Mouse (Mus musculus) limb, embryonic 10.5 days (tissue): ENCODE results near the gene Fabp6. TPM values are rescaled to one million over a fixed set of nuclear protein-coding genes. Genes with fewer than 3 reads are reported as not detected.

Source experiments
- DNase-seq: peaks from one replicate; pipeline ENCODE4 v3.0.0-alpha.2; 2017; ENCODE audit warnings: low spot score
- H3K27ac ChIP-seq: fragments of 300-500 bp; sonication (generic); 2 replicates; pipeline ENCODE4 v1.5.1; 2016; ENCODE audit warnings: mild to moderate bottlenecking
- H3K27me3 ChIP-seq: fragments of 300-500 bp; sonication (generic); 2 replicates; pipeline ENCODE4 v1.6.1; 2016; ENCODE audit warnings: low read depth, mild to moderate bottlenecking; ENCODE audit not compliant: poor library complexity, severe bottlenecking
- H3K36me3 ChIP-seq: fragments of 300-500 bp; sonication (generic); 2 replicates; pipeline ENCODE4 v1.6.1; 2016; ENCODE audit warnings: mild to moderate bottlenecking, moderate library complexity
- H3K4me1 ChIP-seq: fragments of 300-500 bp; sonication (generic); 2 replicates; pipeline ENCODE4 v1.6.1; 2016
- H3K4me3 ChIP-seq: fragments of 300-500 bp; sonication (generic); 2 replicates; pipeline ENCODE4 v1.5.1; 2016; ENCODE audit warnings: mild to moderate bottlenecking, moderate library complexity
- H3K9me3 ChIP-seq: fragments of 300-500 bp; sonication (generic); replicated peaks from 2 replicates; pipeline ENCODE4 v1.6.1; 2016; ENCODE audit warnings: mild to moderate bottlenecking
- WGBS: fragments of 180-500 bp; shearing (Covaris S2); methylation state at CpG from one replicate; pipeline ENCODE4 v1.1.7; 2016; 5-methylcytosine and 5-hydroxymethylcytosine counted together
- polyA plus RNA-seq: library from polyadenylated mRNA; unstranded; fragments of >200 nt; fragmentation: Nextera tagmentation; extraction: Ambion mirVana; gene quantifications from 2 replicates; pipeline ENCODE4 v1.2.1, GENCODE M21; 2016

The Fabp6 gene
- polyA plus RNA-seq, 1 experiment from 2014 or later, result not detected

GRCm38 (mm10) chr11:43552675-43553074 lies 48.7 kb downstream of the Fabp6 start:
- H3K36me3 ChIP-seq, result peaks cover 36% of the 10 kb centered on the region
- no peaks in the 10 kb centered on the region for H3K9me3 ChIP-seq
- WGBS, result 64% methylated on average over 6 of the region's 6 CpGs
- H3K27me3 ChIP-seq, result no peaks in the 10 kb centered on the region
- H3K27ac ChIP-seq, result no peak overlapping the region
- H3K4me1 ChIP-seq, result peaks cover 42% of the 10 kb centered on the region
- DNase-seq, result no peak
- H3K4me3 ChIP-seq, result no peak overlapping the region

- Histone ChIP-seq H3K4me1 (peaks cover 50% of the 10 kb centered on the region), H3K27me3 (no peaks in the 10 kb centered on the region), H3K9me3 (no peaks in the 10 kb centered on the region), H3K4me3 (no peak overlapping the region), H3K36me3 (peaks cover 34% of the 10 kb centered on the region), H3K27ac (no peak overlapping the region)
- 81% methylated on average over 3 of the region's 3 CpGs for WGBS
- DNase-seq, result no peak
Observed at GRCm38 (mm10) chr11:43551756-43552155, 49.6 kb downstream of the Fabp6 start.

DNA sequence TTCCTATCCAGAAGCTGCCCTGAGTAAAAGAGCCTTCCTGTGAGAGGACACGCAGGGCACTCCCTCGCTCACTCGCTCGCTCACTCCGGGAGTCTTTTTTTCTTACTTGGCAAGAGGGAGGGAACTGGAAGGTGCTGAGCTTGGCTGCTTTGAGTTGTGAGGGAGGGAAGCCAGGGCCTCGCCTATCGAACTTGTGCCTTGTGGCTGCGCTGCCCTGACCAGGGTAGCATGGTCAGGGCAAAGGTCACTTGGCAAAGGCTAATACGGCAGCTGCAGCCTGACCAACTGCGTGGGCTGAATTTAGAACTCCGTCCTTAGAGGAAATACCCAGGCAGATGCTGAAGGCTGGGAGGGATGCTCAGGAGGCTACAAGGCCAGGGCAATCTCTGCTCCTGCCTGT lies 51.6 kb downstream of the Fabp6 start:
- peak overlapping the region; percentile 54; the same call in 1 of the 2 replicates for H3K27ac ChIP-seq
- DNase-seq, result no peak
- WGBS, result 51% methylated on average over 11 of the region's 11 CpGs
- no peak overlapping the region for H3K4me3 ChIP-seq
- H3K27me3 ChIP-seq, result no peaks in the 10 kb centered on the region
- no peaks in the 10 kb centered on the region for H3K9me3 ChIP-seq
- peaks cover 64% of the 10 kb centered on the region for H3K4me1 ChIP-seq
- H3K36me3 ChIP-seq, result peaks cover 40% of the 10 kb centered on the region

- H3K9me3 ChIP-seq, result no peaks in the 10 kb centered on the region
- WGBS, result 78% methylated on average over 12 of the region's 12 CpGs
- peak overlapping the region; percentile 89 for H3K27ac ChIP-seq
- H3K4me1 ChIP-seq, result peaks cover 64% of the 10 kb centered on the region
- no peak for DNase-seq
- H3K27me3 ChIP-seq, result no peaks in the 10 kb centered on the region
- no peak overlapping the region for H3K4me3 ChIP-seq
- H3K36me3 ChIP-seq, result peaks cover 40% of the 10 kb centered on the region
Observed at GRCm38 (mm10) chr11:43548657-43549435, 52.5 kb downstream of the Fabp6 start.

- H3K4me3 ChIP-seq, result 0 out of 2 replicates have a peak overlapping the region, but pooled peaks have one; percentile 7
- H3K27ac ChIP-seq, result peak overlapping the region; percentile 89
- H3K4me1 ChIP-seq, result peaks cover 64% of the 10 kb centered on the region
- peak; percentile 74 for DNase-seq
- WGBS, result 12% methylated on average over 7 of the region's 7 CpGs
- H3K27me3 ChIP-seq, result no peaks in the 10 kb centered on the region
- H3K9me3 ChIP-seq, result no peaks in the 10 kb centered on the region
- peaks cover 47% of the 10 kb centered on the region for H3K36me3 ChIP-seq
Observed at GRCm38 (mm10) chr11:43548148-43548547, 53.2 kb downstream of the Fabp6 start.

GRCm38 (mm10) chr11:43546678-43547077 lies 54.7 kb downstream of the Fabp6 start:
- WGBS, result 81% methylated on average over 4 of the region's 4 CpGs
- H3K9me3 ChIP-seq, result no peaks in the 10 kb centered on the region
- no peak overlapping the region for H3K27ac ChIP-seq
- peaks cover 55% of the 10 kb centered on the region for H3K4me1 ChIP-seq
- peaks cover 60% of the 10 kb centered on the region for H3K36me3 ChIP-seq
- no peaks in the 10 kb centered on the region for H3K27me3 ChIP-seq
- no peak for DNase-seq
- H3K4me3 ChIP-seq, result no peak overlapping the region

Other genes starting within 250 kb of the Fabp6 start
- 86.4 and 104 TPM in 2 replicates for gene Pttg1, start 175.3 kb downstream of the Fabp6 start, polyA plus RNA-seq
- gene Slu7, start 167.8 kb downstream of the Fabp6 start, polyA plus RNA-seq, result 49.2 and 59.9 TPM in 2 replicates
- 0.45 and 0.64 TPM in 2 replicates for gene C1qtnf2, start 127.3 kb downstream of the Fabp6 start, polyA plus RNA-seq
- 36.3 and 40.6 TPM in 2 replicates for gene Ccnjl, start 72.8 kb downstream of the Fabp6 start, polyA plus RNA-seq
- 9.7 and 11.2 TPM in 2 replicates for gene 4933415A04Rik, start 14.5 kb downstream of the Fabp6 start, polyA plus RNA-seq
- gene Pwwp2a, start 80.5 kb upstream of the Fabp6 start, polyA plus RNA-seq, result 30.6 and 34.4 TPM in 2 replicates
- gene Ttc1, start 146.5 kb upstream of the Fabp6 start, polyA plus RNA-seq, result 74.5 and 79.9 TPM in 2 replicates